Mouse (Mus musculus) T-cell, adult 66 days (primary cell): Measurements from ENCODE around the gene Tnfrsf4. TPM values are rescaled to one million over a fixed set of nuclear protein-coding genes. Genes with fewer than 3 reads are reported as not detected.

Experiments
- total RNA-seq, 2 experiments: library from RNA; stranded (reverse); gene quantifications; 3 replicates in 1 of 2; 4 replicates in 1 of 2; pipeline ENCODE4 v1.2.4; 2023

The Tnfrsf4 gene
- total RNA-seq = 10 to 100 TPM; 25.0 to 30.6 TPM

GRCm38 (mm10) chr4:156013637-156014036 is at the start of gene Tnfrsf4:
Gene Tnfrsf4, plus strand, starts transcription at chr4:156013843.

GRCm38 (mm10) chr4:155992241-155992905 is 21.3 kb upstream of the Tnfrsf4 start, which contains the start of the genes B3galt6 and Sdf4:
Gene B3galt6, minus strand, starts transcription at chr4:155992649.
Gene Sdf4, plus strand, starts transcription at chr4:155992872.

GRCm38 (mm10) chr4:156026013-156026412 is 12.4 kb downstream of the Tnfrsf4 start, which contains the start of gene Tnfrsf18:
Gene Tnfrsf18, plus strand, starts transcription at chr4:156026164.

GRCm38 (mm10) chr4:156059261-156059660 is 45.6 kb downstream of the Tnfrsf4 start, which contains the start of gene Ttll10:
Gene Ttll10, minus strand, starts transcription at chr4:156059414.

Other genes with a start within 250 kb of the Tnfrsf4 start
- not detected for gene Vwa1, start 239.1 kb upstream of the Tnfrsf4 start, total RNA-seq
- gene Tmem88b, start 228.0 kb upstream of the Tnfrsf4 start, total RNA-seq = not detected
- gene Ankrd65, start 223.4 kb upstream of the Tnfrsf4 start, total RNA-seq = not detected
- gene Mrpl20, start 211.0 kb upstream of the Tnfrsf4 start, total RNA-seq = 10 to 100 TPM; 46.5 to 54.4 TPM
- gene Ccnl2, start 201.4 kb upstream of the Tnfrsf4 start, total RNA-seq = 100 to 1,000 TPM; 225 to 247 TPM
- gene Aurkaip1, start 182.6 kb upstream of the Tnfrsf4 start, total RNA-seq = 10 to 100 TPM; 85.7 to 88.9 TPM
- 1 to 10 TPM; 4.2 to 5.4 TPM for gene Mxra8, start 174.2 kb upstream of the Tnfrsf4 start, total RNA-seq
- 10 to 100 TPM; 75.5 to 75.8 TPM for gene Dvl1, start 166.4 kb upstream of the Tnfrsf4 start, total RNA-seq
- gene Tas1r3, start 150.5 kb upstream of the Tnfrsf4 start, total RNA-seq = 1 to 10 TPM; 2.7 to 2.8 TPM
- 10 to 100 TPM; 11.5 to 12.6 TPM for gene Cptp, start 144.4 kb upstream of the Tnfrsf4 start, total RNA-seq
- 10 to 100 TPM; 62.8 to 66.9 TPM for gene Ints11, start 144.3 kb upstream of the Tnfrsf4 start, total RNA-seq
- gene Pusl1, start 122.1 kb upstream of the Tnfrsf4 start, total RNA-seq = 10 to 100 TPM; 35.4 to 47.7 TPM
- gene Acap3, start 122.0 kb upstream of the Tnfrsf4 start, total RNA-seq = 10 to 100 TPM; 58.7 to 66.4 TPM
- 100 to 1,000 TPM; 121 to 130 TPM for gene Ube2j2, start 70.0 kb upstream of the Tnfrsf4 start, total RNA-seq
- gene C1qtnf12, start 51.5 kb upstream of the Tnfrsf4 start, total RNA-seq = 1 to 10 TPM; 6.3 to 7.8 TPM
- 1 to 10 TPM; 3.8 to 4.4 TPM for gene B3galt6, start 21.2 kb upstream of the Tnfrsf4 start, total RNA-seq
- 100 to 1,000 TPM; 204 to 233 TPM for gene Sdf4, start 21.0 kb upstream of the Tnfrsf4 start, total RNA-seq
- 10 to 100 TPM; 45.0 to 65.5 TPM for gene Tnfrsf18, start 12.3 kb downstream of the Tnfrsf4 start, total RNA-seq
- not detected for gene Ttll10, start 45.6 kb downstream of the Tnfrsf4 start, total RNA-seq
- gene 9430015G10Rik, start 96.1 kb downstream of the Tnfrsf4 start, total RNA-seq = 10 to 100 TPM; 41.6 to 44.0 TPM
- gene Rnf223, start 116.7 kb downstream of the Tnfrsf4 start, total RNA-seq = 1 to 10 TPM; 1.5 TPM
- 1 to 10 TPM; 6.5 to 7.6 TPM for gene Agrn, start 183.6 kb downstream of the Tnfrsf4 start, total RNA-seq
- 10 to 100 TPM; 11.6 to 19.5 TPM for gene Isg15, start 187.0 kb downstream of the Tnfrsf4 start, total RNA-seq
- 1 to 10 TPM; 7.8 to 9.5 TPM for gene AW011738, start 189.5 kb downstream of the Tnfrsf4 start, total RNA-seq
- gene Perm1, start 202.0 kb downstream of the Tnfrsf4 start, total RNA-seq = under 1 TPM; 0.32 to 0.39 TPM
- 10 to 100 TPM; 48.7 to 52.1 TPM for gene Plekhn1, start 221.0 kb downstream of the Tnfrsf4 start, total RNA-seq
- gene Noc2l, start 222.2 kb downstream of the Tnfrsf4 start, total RNA-seq = 10 to 100 TPM; 96.9 to 97.6 TPM
- 1 to 10 TPM; 1.6 to 4.0 TPM for gene Samd11, start 241.8 kb downstream of the Tnfrsf4 start, total RNA-seq